In genomic region chr3:68495736-68496242, GRCm38 (mm10) we compare ENCODE assay signal across 7 mouse cellular contexts.
A peak's percentile ranks its signal among the peaks of the same experiment; 100 is the strongest.
DNase-seq lines count a peak whose midpoint lies in the region; ATAC-seq and TF ChIP-seq lines count a peak whose summit lies in the region.

No protein-coding gene starts in this region.

- H3K9me3 ChIP-seq in ES-Bruce4 (replicated peaks; ENCODE audit: control insufficient read depth, insufficient read depth, low read length, poor library complexity, severe bottlenecking), result no peaks in the 10 kb centered on the region
- H3K9me3 ChIP-seq in forebrain, embryonic 15.5 days, result no peaks in the 10 kb centered on the region
- H3K9me3 ChIP-seq in midbrain, embryonic 12.5 days, result no peaks in the 10 kb centered on the region

- no peaks in the 10 kb centered on the region for H3K4me1 ChIP-seq in ES-Bruce4 (ENCODE audit: control insufficient read depth, insufficient read depth, low read length)
- peaks cover 29% of the 10 kb centered on the region for H3K4me1 ChIP-seq in forebrain, embryonic 15.5 days
- H3K4me1 ChIP-seq in midbrain, embryonic 12.5 days, result peaks cover 26% of the 10 kb centered on the region

- peak overlapping the region; percentile 93 for H3K9ac ChIP-seq in ES-Bruce4 (ENCODE audit: low read depth, poor library complexity, severe bottlenecking)
- H3K9ac ChIP-seq in forebrain, embryonic 15.5 days (replicated peaks), result peak overlapping the region; percentile 61
- H3K9ac ChIP-seq in midbrain, embryonic 12.5 days (replicated peaks), result peak overlapping the region; percentile 73

- H3K4me3 ChIP-seq in ES-Bruce4 (ENCODE audit: low read depth, low read length), result peak overlapping the region; percentile 87
- H3K4me3 ChIP-seq in forebrain, embryonic 15.5 days, result peak overlapping the region; percentile 68
- H3K4me3 ChIP-seq in midbrain, embryonic 12.5 days, result peak overlapping the region; percentile 70

- peaks cover 4% of the 10 kb centered on the region; the same call in 1 of the 2 replicates for H3K36me3 ChIP-seq in ES-Bruce4 (ENCODE audit: control insufficient read depth, insufficient read depth, low read length, poor library complexity, severe bottlenecking)
- H3K36me3 ChIP-seq in forebrain, embryonic 15.5 days, result no peaks in the 10 kb centered on the region
- H3K36me3 ChIP-seq in midbrain, embryonic 12.5 days, result no peaks in the 10 kb centered on the region

- peak overlapping the region; percentile 100 for H3K4me2 ChIP-seq in forebrain, embryonic 15.5 days (replicated peaks)
- H3K4me2 ChIP-seq in midbrain, embryonic 12.5 days (replicated peaks), result peak overlapping the region; percentile 98

- TF ChIP-seq CTCF in ES-Bruce4 (IDR thresholded peaks at IDR 0.05; ENCODE audit: low read depth, low read length), result no peak

- no peak for TF ChIP-seq POLR2A in ES-Bruce4 (IDR thresholded peaks at IDR 0.05; ENCODE audit: insufficient read depth, low read length)

- peak; percentile 81 for DNase-seq in 3T3-L1 (ENCODE audit: low read depth, low spot score)
- peak; percentile 34 for DNase-seq in kidney, adult 9 months
- DNase-seq in cerebellum, adult 11-12 months, result no peak

- WGBS in forebrain, embryonic 15.5 days, result under 1% methylated on average over 9 of the region's 9 CpGs
- 2% methylated on average over 9 of the region's 9 CpGs for WGBS in midbrain, embryonic 12.5 days

- no peaks in the 10 kb centered on the region for H3K27me3 ChIP-seq in ES-Bruce4 (ENCODE audit: control insufficient read depth, insufficient read depth, low read length, poor library complexity, severe bottlenecking)
- H3K27me3 ChIP-seq in forebrain, embryonic 15.5 days, result no peaks in the 10 kb centered on the region
- H3K27me3 ChIP-seq in midbrain, embryonic 12.5 days, result peaks cover 21% of the 10 kb centered on the region

- no peak for TF ChIP-seq EP300 in ES-Bruce4 (IDR thresholded peaks at IDR 0.05; ENCODE audit: insufficient read depth, low read depth, low read length)

- ATAC-seq in forebrain, embryonic 15.5 days (replicated peaks), result no peak
- ATAC-seq in midbrain, embryonic 12.5 days (ENCODE audit: low FRiP score, low read depth), result no peak
- ATAC-seq in cerebellum, adult (ENCODE audit: insufficient number of reproducible peaks, low FRiP score, low TSS enrichment), result no peak

- peak overlapping the region; percentile 80 for H3K27ac ChIP-seq in ES-Bruce4 (ENCODE audit: insufficient read depth, low read length)
- H3K27ac ChIP-seq in forebrain, embryonic 15.5 days (replicated peaks), result peak overlapping the region; percentile 62; the same call in 1 of the 2 replicates
- H3K27ac ChIP-seq in midbrain, embryonic 12.5 days (replicated peaks), result peak overlapping the region; percentile 77; the same call in 1 of the 2 replicates
